Comparison of ENCODE assay signal across 30 mouse cellular contexts in the genomic region with DNA sequence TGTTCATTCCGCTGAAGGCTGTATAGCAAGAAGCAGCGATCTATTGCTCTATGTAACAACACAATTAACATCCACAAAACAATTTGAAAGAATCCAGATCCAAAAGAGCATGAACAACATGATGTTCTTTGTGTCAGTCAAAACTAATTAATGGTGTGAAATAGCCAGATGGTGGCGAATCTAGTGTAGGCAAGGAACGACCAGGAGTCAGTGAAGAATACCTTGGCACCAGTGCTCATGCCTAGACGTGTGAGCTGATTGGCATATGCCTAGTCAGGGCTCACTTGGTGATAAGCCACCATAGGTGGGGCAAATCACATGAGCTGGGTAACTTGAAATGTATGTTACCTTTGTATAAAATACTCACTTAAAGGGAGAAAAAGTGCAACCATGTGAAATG.
DNase-seq lines count a peak whose midpoint lies in the region; ATAC-seq and TF ChIP-seq lines count a peak whose summit lies in the region.
"Had no signal": no experiment of that assay in that cellular context is flagged by ENCODE, and none has a peak within 500 bp of the region (broad histone marks: within the 10 kb centered on the region; RNA-seq: fewer than 3 reads in every experiment).

No protein-coding gene starts in this region.

- no peak for TF ChIP-seq CTCF in hindbrain, postnatal 0 days (IDR thresholded peaks at IDR 0.05; ENCODE audit: low read depth)
- TF ChIP-seq CTCF in midbrain, postnatal 0 days (IDR thresholded peaks at IDR 0.05) = no peak

- H3K4me3 ChIP-seq in hindbrain, postnatal 0 days (ENCODE audit: low read length) = no peak overlapping the region
- no peak overlapping the region for H3K4me3 ChIP-seq in hindbrain, embryonic 13.5 days
- no peak overlapping the region for H3K4me3 ChIP-seq in midbrain, postnatal 0 days (ENCODE audit: low read depth, low read length)
- H3K4me3 ChIP-seq in midbrain, embryonic 10.5 days = no peak overlapping the region
- H3K4me3 ChIP-seq: erythroblast, embryonic 14.5 days; hindbrain, embryonic 12.5 days; kidney, embryonic 15.5 days; left cerebral cortex, adult 2 months; liver, embryonic 12.5 days; midbrain, embryonic 12.5 days; neural tube, embryonic 13.5 days; stomach, embryonic 15.5 days had no signal

- H3K27me3 ChIP-seq in hindbrain, postnatal 0 days (ENCODE audit: insufficient read depth, low read length) = no peaks in the 10 kb centered on the region
- H3K27me3 ChIP-seq in hindbrain, embryonic 13.5 days = no peaks in the 10 kb centered on the region
- H3K27me3 ChIP-seq in midbrain, postnatal 0 days (ENCODE audit: insufficient read depth, low read length) = no peaks in the 10 kb centered on the region
- no peaks in the 10 kb centered on the region for H3K27me3 ChIP-seq in midbrain, embryonic 10.5 days (ENCODE audit: low read depth, poor library complexity, severe bottlenecking)
- H3K27me3 ChIP-seq: CH12.LX; hindbrain, embryonic 12.5 days; kidney, embryonic 15.5 days; liver, embryonic 12.5 days; midbrain, embryonic 12.5 days; neural tube, embryonic 13.5 days; stomach, embryonic 15.5 days had no signal

- no peaks in the 10 kb centered on the region for H3K4me1 ChIP-seq in hindbrain, postnatal 0 days (ENCODE audit: insufficient read depth, low read length)
- H3K4me1 ChIP-seq in hindbrain, embryonic 13.5 days (replicated peaks) = no peaks in the 10 kb centered on the region
- H3K4me1 ChIP-seq in midbrain, postnatal 0 days (ENCODE audit: insufficient read depth, low read length) = no peaks in the 10 kb centered on the region
- H3K4me1 ChIP-seq in midbrain, embryonic 10.5 days = no peaks in the 10 kb centered on the region
- H3K4me1 ChIP-seq: hindbrain, embryonic 12.5 days; kidney, embryonic 15.5 days; liver, embryonic 12.5 days; midbrain, embryonic 12.5 days; neural tube, embryonic 13.5 days; stomach, embryonic 15.5 days had no signal

- no peak for ATAC-seq in hindbrain, postnatal 0 days
- no peak for ATAC-seq in hindbrain, embryonic 13.5 days (ENCODE audit: low FRiP score)
- ATAC-seq in midbrain, postnatal 0 days (ENCODE audit: low FRiP score) = no peak
- ATAC-seq: activated CD4-positive, CD25-positive, alpha-beta regulatory T cell, adult 4 months; liver, embryonic 12.5 days; liver, postnatal 0 days had no signal

- WGBS in hindbrain, postnatal 0 days = 64% methylated on average over 5 of the region's 5 CpGs
- WGBS in hindbrain, embryonic 13.5 days = 73% methylated on average over 5 of the region's 5 CpGs
- 81% methylated on average over 5 of the region's 5 CpGs for WGBS in midbrain, postnatal 0 days
- 89% methylated on average over 5 of the region's 5 CpGs for WGBS in midbrain, embryonic 10.5 days

- H3K27ac ChIP-seq in hindbrain, postnatal 0 days = no peak overlapping the region
- no peak overlapping the region for H3K27ac ChIP-seq in hindbrain, embryonic 13.5 days
- H3K27ac ChIP-seq in midbrain, postnatal 0 days (ENCODE audit: low read depth, low read length) = no peak overlapping the region
- H3K27ac ChIP-seq in midbrain, embryonic 10.5 days (replicated peaks) = no peak overlapping the region
- H3K27ac ChIP-seq: hindbrain, embryonic 12.5 days; kidney, embryonic 15.5 days; left cerebral cortex, adult 2 months; liver, embryonic 12.5 days; midbrain, embryonic 12.5 days; neural tube, embryonic 13.5 days; stomach, embryonic 15.5 days had no signal

- DNase-seq in cerebellum, postnatal 10 days = peak; percentile 59 to 64
- DNase-seq in cerebellum, adult 18-20 months = no peak
- peak; percentile 54 for DNase-seq in hindbrain, postnatal 0 days (ENCODE audit: low spot score)
- peak; percentile 74 for DNase-seq in midbrain, postnatal 0 days (ENCODE audit: low spot score)
- DNase-seq in midbrain, embryonic 10.5 days (ENCODE audit: low spot score) = no peak
- no peak for DNase-seq in frontal cortex, postnatal 36 days (ENCODE audit: low spot score in 2 of 2)
- DNase-seq: adrenal gland, adult 2 months; adrenal gland, postnatal 36 days; cerebellum, adult 9-10 months; gastrocnemius, postnatal 36 days; heart, adult 18-20 months; heart, postnatal 36 days; kidney, adult 11 months; kidney, postnatal 25 days; liver, postnatal 0 days; lung, postnatal 36 days; right cerebral cortex, postnatal 25 days; thymus, postnatal 14 days had no signal

- no peak overlapping the region for H3K4me2 ChIP-seq in hindbrain, postnatal 0 days (ENCODE audit: low read depth, low read length)
- H3K4me2 ChIP-seq in hindbrain, embryonic 13.5 days = no peak overlapping the region
- H3K4me2 ChIP-seq in midbrain, postnatal 0 days (ENCODE audit: low read depth, low read length, poor library complexity, severe bottlenecking) = no peak overlapping the region
- H3K4me2 ChIP-seq: heart, embryonic 11.5 days; hindbrain, embryonic 12.5 days; kidney, embryonic 15.5 days; liver, embryonic 12.5 days; midbrain, embryonic 12.5 days; neural tube, embryonic 13.5 days; stomach, embryonic 15.5 days had no signal

- no peaks in the 10 kb centered on the region for H3K36me3 ChIP-seq in hindbrain, postnatal 0 days (ENCODE audit: insufficient read depth, low read length)
- no peaks in the 10 kb centered on the region for H3K36me3 ChIP-seq in hindbrain, embryonic 13.5 days
- no peaks in the 10 kb centered on the region for H3K36me3 ChIP-seq in midbrain, postnatal 0 days (ENCODE audit: insufficient read depth, low read length)
- no peaks in the 10 kb centered on the region for H3K36me3 ChIP-seq in midbrain, embryonic 10.5 days
- H3K36me3 ChIP-seq: hindbrain, embryonic 12.5 days; kidney, embryonic 15.5 days; liver, embryonic 12.5 days; midbrain, embryonic 12.5 days; neural tube, embryonic 13.5 days; stomach, embryonic 15.5 days had no signal

- H3K9ac ChIP-seq in hindbrain, postnatal 0 days (replicated peaks; ENCODE audit: low read length) = no peak overlapping the region
- no peak overlapping the region for H3K9ac ChIP-seq in hindbrain, embryonic 13.5 days
- H3K9ac ChIP-seq in midbrain, postnatal 0 days (replicated peaks; ENCODE audit: low read length, poor library complexity, severe bottlenecking) = no peak overlapping the region
- H3K9ac ChIP-seq: hindbrain, embryonic 12.5 days; kidney, embryonic 15.5 days; liver, embryonic 12.5 days; liver, postnatal 0 days; midbrain, embryonic 12.5 days; neural tube, embryonic 13.5 days; stomach, embryonic 15.5 days had no signal

- no peaks in the 10 kb centered on the region for H3K9me3 ChIP-seq in hindbrain, postnatal 0 days (ENCODE audit: low read length)
- H3K9me3 ChIP-seq in hindbrain, embryonic 13.5 days = no peaks in the 10 kb centered on the region
- no peaks in the 10 kb centered on the region for H3K9me3 ChIP-seq in midbrain, postnatal 0 days (ENCODE audit: low read length)
- no peaks in the 10 kb centered on the region for H3K9me3 ChIP-seq in midbrain, embryonic 10.5 days (replicated peaks)
- H3K9me3 ChIP-seq: hindbrain, embryonic 12.5 days; kidney, embryonic 15.5 days; liver, embryonic 12.5 days; midbrain, embryonic 12.5 days; neural tube, embryonic 13.5 days; stomach, embryonic 15.5 days had no signal

Comparison
In these comparisons a context has a peak if more than half of its experiments do, and no peak if none do; other contexts are left out.
1. DNase-seq: peak in cerebellum, postnatal 10 days (2 of 2), hindbrain, postnatal 0 days (single experiment) and midbrain, postnatal 0 days (single experiment); none in cerebellum, adult 18-20 months (0 of 2), midbrain, embryonic 10.5 days (single experiment) and frontal cortex, postnatal 36 days (0 of 2).